ENCODE assay signal across 8 mouse cellular contexts in genomic region chr11:78771751-78772283, GRCm38 (mm10). TPM values are rescaled to one million over a fixed set of nuclear protein-coding genes. Genes with fewer than 3 reads are reported as not detected.
DNase-seq lines count a peak whose midpoint lies in the region.

No protein-coding gene starts in this region.

- peak; percentile 14 to 33 for DNase-seq in spleen, postnatal 10 days (ENCODE audit: low spot score in 2 of 2)
- DNase-seq in spleen, adult 12 weeks (ENCODE audit: low spot score): no peak
- peak; percentile 12 for DNase-seq in heart, postnatal 4 days
- DNase-seq in lung, postnatal 14 days: peak; percentile 35
- DNase-seq in thymus, postnatal 4 days: peak; percentile 73
- DNase-seq in gastrocnemius, postnatal 4 days (ENCODE audit: low spot score in 2 of 2): no peak
- DNase-seq in gastrocnemius, adult 8-10 months (ENCODE audit: low spot score in 2 of 2): no peak
- no peak for DNase-seq in cerebellum, postnatal 25 days

RNA-seq across cellular contexts. Expression of gene Ccnq, which starts 20.3 kb away (rescaled TPM):
- total RNA-seq in heart, postnatal 4 days (2021): 10 to 100 TPM; 22.2 to 22.3 TPM
- 10 to 100 TPM; 17.2 to 17.7 TPM for total RNA-seq in gastrocnemius, postnatal 4 days (2021)
- 10 to 100 TPM; 12.1 to 13.7 (median 13.1) TPM for total RNA-seq in gastrocnemius, adult 8-10 months (2022)

RNA-seq across cellular contexts. Expression of gene Lyrm9, which starts 54.6 kb away (rescaled TPM):
- 10 to 100 TPM; 33.0 to 34.3 TPM for total RNA-seq in heart, postnatal 4 days (2021)
- 10 to 100 TPM in 1 of 2 experiments, 1 to 10 TPM in 1; 8.1 to 14.0 TPM for total RNA-seq in gastrocnemius, postnatal 4 days (2021)
- total RNA-seq in gastrocnemius, adult 8-10 months (2022): 10 to 100 TPM; 15.7 to 22.0 (median 19.6) TPM

Comparison
In these comparisons a context has a peak if more than half of its experiments do, and no peak if none do; other contexts are left out.
1. DNase-seq: peak in spleen, postnatal 10 days (2 of 2), heart, postnatal 4 days (single experiment), lung, postnatal 14 days (single experiment) and thymus, postnatal 4 days (single experiment); none in spleen, adult 12 weeks (single experiment), gastrocnemius, postnatal 4 days (0 of 2), gastrocnemius, adult 8-10 months (0 of 2) and cerebellum, postnatal 25 days (0 of 2).